Mouse (Mus musculus): ENCODE measurements around the gene Rap1b.

DNA sequence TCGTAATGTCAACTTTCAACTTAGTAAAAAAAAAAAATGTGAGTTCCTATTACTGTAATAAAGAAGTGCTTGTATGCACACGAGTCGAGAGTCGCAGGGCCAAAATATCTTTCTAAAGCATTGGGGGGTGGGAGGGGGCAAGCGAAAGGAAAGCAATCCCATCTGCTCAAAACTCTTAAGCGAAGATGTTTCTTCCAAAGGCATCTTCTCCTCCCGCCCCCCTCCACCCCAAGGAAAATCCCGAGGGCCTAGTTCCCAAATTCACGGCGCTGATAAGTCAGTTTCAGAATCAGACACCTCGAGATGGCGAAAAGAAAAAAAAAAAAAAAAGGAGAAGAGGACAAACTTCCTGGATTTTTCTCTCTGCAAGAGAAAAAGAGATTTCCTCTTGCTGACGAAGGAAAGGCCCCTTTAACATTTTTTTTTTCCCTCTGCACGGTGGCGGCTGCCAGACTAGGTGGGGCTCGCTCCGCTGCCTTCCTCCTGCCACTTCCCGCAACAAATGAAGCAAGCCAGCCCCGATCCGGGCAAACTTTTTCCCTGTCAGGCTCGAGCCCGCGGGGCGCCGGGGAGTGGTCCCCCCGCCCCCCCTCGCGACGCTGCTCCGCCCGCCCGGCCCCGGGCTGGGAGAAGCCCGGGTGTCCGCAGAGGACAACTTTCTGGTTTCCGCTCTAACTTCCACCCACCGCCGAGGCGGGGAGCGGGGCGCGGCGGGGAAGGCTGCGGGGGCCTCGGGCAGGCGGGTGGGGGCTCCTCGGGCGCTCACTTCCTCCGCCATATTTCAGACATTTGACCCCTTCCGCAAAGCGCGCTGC, 846 bp downstream of the Rap1b start:
- no peak for TF ChIP-seq CTCF (conservative IDR thresholded peaks at IDR 0.05; ENCODE audit: insufficient read depth, insufficient read length, low read depth, low read length)
- no peak for TF ChIP-seq POLR2A (IDR thresholded peaks at IDR 0.05; ENCODE audit: low read depth, low read length)

All from kidney, adult 2 months (tissue).